Mouse (Mus musculus): ENCODE results near the gene Tagap1.
"Not testable (repeated sequence)": the region's sequence is repeated elsewhere in the genome, so short reads cannot be mapped to it uniquely, and the experiment has no call there.

The Tagap1 gene

DNA sequence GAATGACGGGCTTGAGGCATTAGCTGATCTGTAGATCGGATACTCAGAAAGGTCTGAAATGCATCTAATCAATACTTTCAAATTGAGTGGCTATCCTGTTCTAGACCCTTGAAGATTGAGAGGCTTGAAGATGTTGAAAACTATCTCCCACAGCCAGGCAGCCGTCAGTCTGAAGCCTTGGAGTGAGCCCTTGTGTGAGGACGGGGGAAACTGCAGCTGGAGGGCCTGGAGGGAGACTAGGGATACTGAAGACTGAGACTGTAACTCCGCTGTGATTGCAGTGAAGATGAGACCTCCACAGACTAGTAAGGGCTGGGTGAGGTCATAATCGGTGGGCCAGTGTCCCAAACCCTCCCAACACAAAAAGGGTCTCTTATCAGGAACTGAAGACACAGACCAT lies 1.4 kb upstream of the Tagap1 start:
- DNase-seq (ENCODE audit: low spot score in 2 of 2), result not testable (repeated sequence)

DNA sequence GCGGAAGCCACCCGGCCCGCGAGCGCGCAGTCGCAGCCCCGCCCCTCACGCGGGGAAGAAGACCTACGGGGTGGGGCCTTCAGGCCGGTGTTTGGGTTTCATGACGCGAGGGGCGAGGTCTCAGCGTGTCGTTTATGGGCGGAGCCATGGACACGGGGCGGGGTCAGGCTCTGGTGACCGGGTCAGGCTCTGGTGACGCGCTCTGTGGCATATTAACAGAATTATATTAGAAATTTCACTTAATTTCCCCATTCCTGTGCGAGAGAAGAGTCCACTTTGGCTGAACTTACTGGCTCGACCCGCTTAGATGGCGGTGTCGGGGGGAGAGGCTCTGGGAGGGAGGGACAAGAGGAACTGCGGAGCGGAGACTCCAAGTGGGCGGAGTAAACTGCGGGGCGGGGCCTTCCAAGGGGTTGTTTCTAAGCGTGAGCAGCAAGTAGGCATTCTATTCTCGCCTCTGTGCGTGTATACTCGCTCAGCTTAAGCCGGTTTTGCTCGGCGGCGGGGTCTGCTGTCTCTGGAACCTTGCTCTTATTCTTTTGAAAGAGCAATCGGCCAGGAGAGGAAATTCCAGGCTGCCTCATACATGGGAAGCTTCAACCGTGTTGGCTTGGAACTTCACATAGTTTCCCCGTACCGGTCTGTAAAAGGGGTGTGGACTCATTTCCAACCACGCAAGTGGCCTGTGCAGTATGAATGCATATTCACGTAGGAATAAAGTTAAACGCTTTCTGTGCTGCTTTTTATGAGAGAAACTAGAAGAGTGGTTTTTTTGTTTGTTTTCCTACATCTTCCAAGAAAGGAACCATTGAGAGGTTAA lies 435 bp upstream of the Tagap1 start:
- peak; percentile 28 to 34 for DNase-seq (ENCODE audit: low spot score in 2 of 2)

DNA sequence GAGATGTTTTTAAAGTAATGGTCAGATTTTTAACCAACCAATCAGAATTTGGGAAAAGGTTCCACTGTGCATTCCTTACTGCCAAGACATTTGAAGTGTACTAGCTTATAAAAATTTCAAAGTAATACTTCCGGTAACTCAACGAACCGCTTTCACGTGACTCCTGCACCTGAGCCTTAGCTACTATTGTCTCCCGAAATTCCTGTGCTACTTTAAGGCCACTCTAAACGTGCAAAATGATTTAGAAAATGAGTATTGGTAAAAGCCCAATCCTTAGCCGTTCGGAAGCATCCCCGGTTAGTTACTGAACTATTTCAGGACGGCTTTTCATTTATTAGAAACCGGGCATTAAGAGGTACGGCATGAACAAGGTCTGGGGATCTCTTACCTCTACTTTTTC lies 607 bp downstream of the Tagap1 start:
- DNase-seq (ENCODE audit: low spot score in 2 of 2), result not testable (repeated sequence)

DNA sequence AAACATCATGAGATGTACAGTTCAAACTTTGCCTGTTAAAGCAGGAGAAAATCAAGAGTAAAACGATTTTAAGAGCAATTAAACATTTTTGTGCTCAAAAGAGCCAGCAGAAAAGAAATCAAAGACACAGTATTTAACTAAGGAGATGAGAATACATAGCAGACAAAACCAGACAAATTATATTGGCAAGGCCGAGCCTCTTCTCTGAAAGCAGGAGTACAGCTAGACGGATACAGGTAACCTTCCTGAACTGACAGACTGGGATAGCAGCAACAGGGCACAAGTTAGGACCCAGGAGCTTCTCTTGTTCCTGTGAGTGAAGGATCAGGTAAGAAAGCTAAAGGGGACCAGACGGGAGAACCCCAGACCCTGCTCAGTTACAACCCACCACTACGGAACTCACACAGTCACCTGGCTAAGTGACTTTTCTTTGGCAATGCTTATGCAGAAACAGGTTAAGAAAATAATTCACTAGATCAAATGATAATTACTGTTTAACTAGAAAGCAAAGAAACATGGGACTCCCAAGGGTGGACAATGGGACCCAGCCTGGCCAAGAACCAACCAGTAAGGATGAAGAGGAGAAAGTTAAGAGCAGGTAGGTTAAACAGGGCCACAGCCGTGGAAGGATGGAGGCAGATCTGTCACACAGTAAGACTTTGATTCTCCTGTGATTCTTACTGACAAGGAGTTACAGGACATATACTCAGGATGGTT lies 1.3 kb downstream of the Tagap1 start:
- not testable (repeated sequence) for DNase-seq (ENCODE audit: low spot score in 2 of 2)

DNA sequence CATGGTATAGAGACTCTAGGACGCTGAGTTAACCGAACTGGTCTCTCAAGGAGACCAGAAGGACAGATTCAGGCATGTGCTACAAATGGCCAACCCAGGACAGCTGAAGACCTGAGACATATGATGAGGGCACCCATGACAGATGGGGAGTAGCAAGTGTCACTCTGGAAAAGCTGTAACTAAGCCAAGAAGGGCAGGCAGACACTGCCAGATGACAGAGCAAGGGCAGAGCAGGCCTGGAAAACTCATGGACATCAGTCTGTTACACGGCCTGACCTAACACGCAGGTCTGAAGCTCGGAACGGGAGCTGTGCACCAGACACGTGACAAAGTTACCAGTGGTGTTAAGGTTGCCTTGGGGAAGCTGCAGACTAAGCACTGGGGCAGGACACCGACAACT lies 2.1 kb downstream of the Tagap1 start:
- DNase-seq (ENCODE audit: low spot score in 2 of 2), result not testable (repeated sequence)

DNA sequence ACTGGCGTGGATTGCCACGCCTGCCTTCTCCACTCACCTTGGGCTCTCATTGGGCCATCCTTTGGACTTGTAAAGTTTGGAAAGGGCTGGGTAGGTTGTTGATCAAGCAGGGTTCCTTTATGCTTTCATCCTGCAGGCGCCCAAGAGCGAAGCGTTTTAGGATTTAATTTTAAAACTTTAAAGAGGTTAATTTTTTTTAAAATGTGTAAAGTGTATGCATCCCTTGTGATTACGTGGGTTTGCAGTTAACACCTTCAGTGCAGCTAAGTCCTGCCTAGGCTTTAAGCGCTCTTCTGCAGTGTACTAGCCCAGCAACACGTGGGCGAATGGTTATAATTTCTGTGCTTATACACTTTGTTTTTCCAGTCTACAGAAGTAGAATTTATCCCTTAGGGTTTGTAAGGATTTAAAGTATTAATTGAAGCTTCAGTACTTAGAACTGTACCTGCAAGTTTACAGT lies 12.2 kb downstream of the Tagap1 start:
- not testable (repeated sequence) for DNase-seq (ENCODE audit: low spot score in 2 of 2)

DNA sequence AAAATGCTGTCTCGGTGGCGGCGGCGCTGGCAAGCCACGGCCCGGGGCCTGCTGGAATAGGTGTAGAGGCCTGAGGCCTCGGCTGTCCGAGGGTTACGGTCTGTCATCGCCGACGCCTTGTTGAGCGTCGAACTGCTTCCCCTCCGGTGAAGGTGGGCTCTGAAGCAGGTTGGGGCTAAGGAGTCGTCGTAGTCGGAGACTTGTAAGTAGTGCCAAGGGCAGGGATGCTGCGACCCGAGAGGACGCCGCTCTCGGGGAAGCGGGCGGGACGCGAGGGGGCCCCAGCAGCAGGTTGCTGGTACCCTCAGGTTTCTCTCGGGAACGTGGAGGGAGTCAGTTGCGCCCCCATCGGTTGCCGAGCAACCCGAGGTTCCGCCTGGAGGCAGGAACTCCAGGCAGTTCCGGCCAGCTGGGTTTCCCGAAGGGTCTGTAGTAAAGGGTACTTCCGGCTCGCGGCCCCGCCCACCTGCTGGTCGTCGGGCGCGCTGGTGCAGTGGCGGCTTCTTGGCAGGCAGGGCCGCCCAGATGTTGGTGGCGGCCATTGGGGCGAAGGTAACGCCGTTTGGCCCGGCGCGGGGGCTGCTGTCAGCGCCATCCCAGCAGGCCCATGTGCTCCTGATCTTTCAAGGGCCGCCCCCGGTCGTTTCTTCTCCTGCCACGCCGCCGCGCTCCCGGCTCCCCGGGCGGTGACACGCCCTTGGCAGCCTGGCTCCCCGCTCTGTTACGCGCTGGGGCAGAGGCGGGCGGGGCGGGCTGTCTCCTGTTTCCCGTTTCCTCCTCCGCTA lies 12.8 kb downstream of the Tagap1 start, which contains the start of gene Rsph3b:
Gene Rsph3b (minus strand): TSS at position 699 of the 785 bp plus-strand sequence.
- DNase-seq (ENCODE audit: low spot score in 2 of 2), result peak; percentile 67 to 68

DNA sequence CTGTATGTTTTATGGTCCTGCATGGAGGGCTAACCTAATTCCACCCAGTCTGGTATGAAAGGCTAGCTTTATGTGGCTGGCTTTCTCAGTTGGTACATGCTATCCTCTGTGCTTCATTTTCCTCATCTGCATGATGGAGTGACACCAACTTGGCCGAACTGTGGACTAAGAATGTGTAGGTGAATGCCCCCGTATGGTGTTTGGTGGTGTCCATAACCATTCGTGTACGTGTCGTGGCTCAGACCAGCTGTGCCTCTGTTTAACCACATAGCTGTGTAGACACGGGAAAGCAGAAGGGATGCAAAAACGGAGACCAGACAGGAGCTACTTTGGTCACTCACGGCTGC lies 13.3 kb downstream of the Tagap1 start:
- DNase-seq (ENCODE audit: low spot score in 2 of 2), result not testable (repeated sequence)

DNA sequence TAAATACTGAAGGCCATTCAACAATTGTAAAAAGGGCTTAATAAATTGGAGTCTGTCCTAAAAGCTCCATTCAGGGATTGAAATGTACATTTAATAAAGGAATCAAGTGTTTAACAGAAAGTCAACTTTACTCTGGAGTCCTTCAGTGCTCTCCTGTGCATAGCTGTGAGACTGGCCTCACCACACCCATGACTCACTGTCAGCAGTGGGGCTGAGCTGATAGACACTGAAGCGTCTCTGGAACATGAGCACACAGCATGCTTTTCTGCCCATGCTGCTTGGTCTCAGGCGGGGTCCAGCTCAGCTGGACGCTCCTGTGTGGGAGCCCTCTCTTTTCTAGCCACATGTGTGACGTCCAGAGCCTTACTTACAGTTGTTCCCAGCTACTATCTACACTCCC lies 18.4 kb downstream of the Tagap1 start:
- not testable (repeated sequence) for DNase-seq (ENCODE audit: low spot score in 2 of 2)

DNA sequence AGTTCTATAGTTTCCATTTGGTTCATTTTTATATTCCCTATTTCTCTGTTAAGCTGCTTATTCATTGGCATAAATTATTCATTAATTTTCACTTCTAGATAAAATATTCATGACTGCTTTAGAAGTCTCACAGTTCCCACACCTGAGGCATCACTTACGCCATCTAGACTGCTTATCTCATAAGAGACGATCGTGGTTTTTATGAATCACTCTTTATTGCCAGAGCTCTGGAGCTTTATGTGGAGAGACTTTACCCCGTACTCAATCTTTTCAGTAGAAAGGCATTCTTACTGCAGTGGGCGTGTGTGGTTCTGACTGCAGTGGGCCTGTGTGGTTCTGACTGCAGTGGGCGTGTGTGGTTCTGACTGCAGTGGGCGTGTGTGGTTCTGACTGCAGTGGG lies 29.3 kb downstream of the Tagap1 start:
- not testable (repeated sequence) for DNase-seq (ENCODE audit: low spot score in 2 of 2)

DNA sequence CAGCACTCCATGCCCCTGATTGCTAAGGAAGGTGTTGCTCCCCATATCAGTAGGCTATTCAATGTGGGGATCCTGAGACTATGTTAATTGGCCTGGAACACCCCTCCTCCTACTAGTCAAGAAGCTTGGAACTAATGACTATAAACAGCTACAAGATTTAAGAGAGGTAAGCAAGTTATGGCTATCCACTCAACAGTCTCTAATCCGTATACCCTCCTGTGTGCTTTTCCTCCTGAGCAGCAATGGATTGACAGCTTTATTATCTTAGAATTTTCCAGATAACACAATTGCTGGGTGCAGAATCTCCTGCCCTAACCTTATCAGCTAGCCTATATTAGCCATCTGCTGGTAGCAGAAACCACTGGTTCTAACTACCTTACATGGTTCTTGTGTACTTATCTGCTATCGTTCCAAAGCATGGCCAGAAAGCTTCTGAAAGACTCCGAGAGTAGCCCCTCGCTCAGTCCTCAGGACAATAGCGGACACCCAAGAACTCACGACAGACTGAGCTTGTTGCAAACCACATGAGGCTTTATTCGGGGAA lies 40.5 kb downstream of the Tagap1 start:
- not testable (repeated sequence) for DNase-seq (ENCODE audit: low spot score in 2 of 2)

DNA sequence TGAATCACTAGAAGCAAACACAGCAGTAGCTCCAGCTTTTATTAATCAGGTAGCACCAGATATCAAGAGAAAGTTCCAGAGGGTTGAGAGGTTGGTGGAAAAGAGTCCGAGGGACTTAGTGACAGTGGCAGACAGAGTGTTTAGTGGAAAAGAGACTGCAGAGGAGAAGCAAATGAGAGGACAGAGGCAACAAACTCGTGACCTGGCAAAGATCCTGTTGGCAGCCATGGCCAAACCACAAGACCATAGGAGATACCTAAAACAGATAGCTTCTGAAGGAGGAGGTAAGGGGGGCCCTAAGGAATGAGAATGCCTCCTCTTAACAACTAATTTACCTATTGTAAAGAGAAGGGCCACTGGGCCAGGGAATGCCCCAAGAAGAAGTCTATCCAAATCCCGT lies 41.6 kb downstream of the Tagap1 start:
- not testable (repeated sequence) for DNase-seq (ENCODE audit: low spot score in 2 of 2)

DNA sequence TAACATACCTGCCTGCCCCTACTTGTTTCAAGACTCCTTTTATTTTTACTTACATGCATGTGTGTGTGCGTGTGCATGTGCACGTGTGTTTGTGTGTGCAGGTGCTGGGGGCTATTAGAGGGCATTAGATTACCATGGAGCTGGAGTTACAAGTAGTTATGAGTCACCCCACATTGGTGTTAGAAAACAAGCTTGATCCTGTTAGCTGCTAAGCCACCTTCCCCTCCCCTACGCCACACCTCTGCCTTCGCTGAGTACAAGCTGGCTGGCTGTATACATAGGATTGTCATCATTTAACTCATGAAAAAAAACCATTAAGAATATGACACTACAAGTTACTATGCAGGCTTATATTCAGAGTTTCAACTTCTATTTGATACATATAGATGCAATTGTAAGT lies 45.7 kb downstream of the Tagap1 start:
- not testable (repeated sequence) for DNase-seq (ENCODE audit: low spot score in 2 of 2)

DNA sequence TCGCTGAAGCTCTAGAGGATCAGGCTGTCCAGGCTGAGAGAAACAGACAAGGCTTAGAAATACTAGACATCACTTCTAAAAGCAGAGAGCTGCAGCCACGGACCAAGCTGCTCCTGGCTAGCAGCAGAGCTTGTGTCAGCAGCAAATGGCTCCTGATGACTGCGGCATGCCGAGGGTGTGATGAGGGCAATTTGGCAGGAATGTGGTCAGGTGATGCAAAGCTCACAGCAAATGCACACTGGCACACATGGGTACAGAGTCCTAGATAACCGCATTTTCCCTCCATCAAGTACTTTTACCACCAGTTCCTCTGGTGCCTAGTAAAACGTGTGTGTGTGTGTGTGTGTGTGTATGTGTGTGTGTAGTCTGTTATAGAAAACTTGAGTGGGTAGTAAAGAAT lies 46.9 kb downstream of the Tagap1 start:
- DNase-seq (ENCODE audit: low spot score in 2 of 2), result not testable (repeated sequence)
